Mouse (Mus musculus): ENCODE results near the gene Gm10188. TPM values are rescaled to one million over a fixed set of nuclear protein-coding genes. Genes with fewer than 3 reads are reported as not detected.
A peak's percentile ranks its signal among the peaks of the same experiment; 100 is the strongest.

Gm10188 gene
- total and polyA plus RNA-seq, 3 experiments: not detected

GRCm38 (mm10) chr1:132226297-132227080, 3.1 kb downstream of the Gm10188 start:
- no peak for DNase-seq

DNA sequence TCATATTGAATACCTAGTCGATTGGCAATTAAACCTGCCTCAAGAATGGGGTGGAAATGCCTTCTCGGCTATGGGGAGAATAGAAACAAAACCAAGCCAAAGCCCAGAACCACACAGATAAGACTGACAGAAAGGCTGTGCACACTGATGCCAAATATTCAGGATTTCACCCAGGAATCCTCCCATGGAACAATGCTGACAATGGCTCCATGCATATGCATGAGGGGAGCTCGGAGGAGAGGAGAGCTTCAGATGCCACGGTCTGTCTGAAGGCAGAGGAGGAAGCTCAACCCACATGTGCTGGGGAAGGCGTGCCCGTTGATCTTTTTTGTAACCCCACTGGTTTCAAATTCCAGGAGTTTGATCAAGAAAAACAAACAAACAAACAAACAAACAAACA, 7.4 kb downstream of the Gm10188 start:
- DNase-seq: no peak

DNA sequence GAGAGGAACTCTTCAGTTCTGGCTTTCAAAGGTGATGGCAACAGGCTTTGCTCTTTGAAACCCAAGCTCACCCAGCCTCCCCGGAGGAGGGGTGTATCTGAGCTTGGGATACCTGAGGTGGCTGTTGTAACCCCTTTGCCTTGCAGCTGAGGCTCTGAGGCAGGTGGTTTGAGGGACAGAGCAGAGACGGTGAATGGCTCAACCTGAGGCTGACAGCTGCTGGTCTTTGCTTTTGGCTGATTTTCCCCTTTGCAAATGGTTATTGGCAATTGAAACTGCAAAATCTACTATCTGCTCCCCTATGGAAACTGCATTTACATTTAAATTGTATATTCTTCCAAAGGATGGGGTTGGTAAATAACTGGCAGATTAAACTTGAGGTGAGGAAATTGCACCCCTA, 7.9 kb downstream of the Gm10188 start:
- DNase-seq: no peak

DNA sequence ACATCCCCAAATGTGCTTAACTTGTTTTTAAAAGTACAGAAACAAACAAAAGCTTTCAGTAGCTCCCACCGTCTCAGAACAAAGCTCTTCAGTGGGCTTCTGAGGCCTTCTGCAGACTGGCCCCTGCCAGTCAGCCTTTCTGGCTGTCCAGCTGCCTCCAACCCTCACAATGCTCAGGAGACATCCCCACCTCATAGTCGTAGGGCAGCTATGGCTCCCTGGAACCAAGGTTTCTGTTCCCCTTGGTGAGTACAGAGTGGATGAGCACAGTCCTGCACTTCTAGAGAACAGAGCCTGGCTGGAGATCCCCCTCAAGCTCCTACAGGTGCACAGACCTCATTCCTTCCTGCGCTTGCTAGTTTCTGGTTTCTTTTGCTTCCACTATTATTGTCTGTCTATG, 13.3 kb downstream of the Gm10188 start:
- DNase-seq: no peak

DNA sequence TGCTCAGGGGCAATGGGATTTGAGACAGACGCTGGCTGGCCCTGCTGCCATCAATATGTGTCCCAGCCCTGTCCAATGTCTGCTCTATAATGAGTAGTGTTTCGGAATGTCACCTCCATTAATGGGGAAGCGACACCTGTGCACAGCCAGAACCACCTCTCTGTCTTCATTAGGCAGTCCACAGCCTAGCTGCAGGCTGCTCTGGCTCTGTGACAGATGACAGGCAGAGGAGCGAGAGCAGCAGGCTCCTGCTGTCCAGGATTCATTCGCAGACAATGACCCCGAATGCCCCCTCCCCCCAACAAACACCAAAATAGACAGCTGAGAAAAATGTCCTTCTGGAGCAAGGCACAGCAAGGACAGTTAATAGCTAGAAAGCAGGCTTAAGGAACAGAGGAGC, 16.5 kb downstream of the Gm10188 start:
- DNase-seq: no peak

DNA sequence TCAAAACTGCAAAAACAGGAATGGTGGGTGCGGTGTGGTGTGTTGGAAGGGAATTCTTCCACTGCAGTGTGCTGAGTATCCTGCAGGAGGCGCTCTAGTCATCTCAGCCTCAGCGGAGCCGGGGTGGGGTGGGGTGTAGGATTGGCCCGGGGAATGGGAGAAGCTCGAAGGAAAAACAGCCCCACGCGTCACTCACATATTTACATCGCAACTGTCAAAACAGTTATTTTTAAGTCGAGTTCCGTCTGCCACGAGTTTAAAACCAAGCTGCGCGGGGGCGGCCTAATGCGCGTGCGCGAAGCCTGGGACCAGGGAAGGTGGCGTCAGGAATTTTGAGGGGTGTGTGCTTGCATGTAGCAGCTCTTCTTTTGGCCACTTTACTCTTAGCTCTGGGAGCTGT, 17.3 kb downstream of the Gm10188 start:
- peak; percentile 67 for DNase-seq

- peak; percentile 11 for DNase-seq
These were observed 17.9 kb downstream of the Gm10188 start for GRCm38 (mm10) chr1:132211672-132212071.

GRCm38 (mm10) chr1:132210922-132211321, 18.6 kb downstream of the Gm10188 start:
- peak; percentile 66 for DNase-seq

DNA sequence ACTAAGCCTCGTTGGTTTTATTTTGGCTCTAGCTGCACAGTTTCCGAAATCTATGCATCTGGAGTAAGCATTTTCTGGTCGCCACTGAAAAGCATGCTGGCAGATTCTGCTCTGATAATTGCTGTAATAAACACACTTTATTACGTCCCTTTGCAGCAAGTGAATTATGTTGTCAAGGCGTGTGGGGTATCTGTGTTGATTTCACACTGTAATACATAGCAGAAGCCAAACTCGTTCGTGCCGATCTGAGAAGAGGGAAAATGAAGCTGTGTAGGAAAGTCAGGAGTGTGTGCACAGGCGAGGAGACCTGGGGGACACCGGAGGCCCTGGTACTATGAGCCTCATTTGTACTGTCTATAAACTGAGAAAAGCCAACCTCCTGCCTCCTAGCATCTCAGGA, 20.2 kb downstream of the Gm10188 start:
- no peak for DNase-seq

- DNase-seq: no peak
These were observed 21.4 kb downstream of the Gm10188 start for GRCm38 (mm10) chr1:132208154-132208553.

- no peak for DNase-seq
These were observed 22.7 kb downstream of the Gm10188 start for GRCm38 (mm10) chr1:132206828-132207227.

DNA sequence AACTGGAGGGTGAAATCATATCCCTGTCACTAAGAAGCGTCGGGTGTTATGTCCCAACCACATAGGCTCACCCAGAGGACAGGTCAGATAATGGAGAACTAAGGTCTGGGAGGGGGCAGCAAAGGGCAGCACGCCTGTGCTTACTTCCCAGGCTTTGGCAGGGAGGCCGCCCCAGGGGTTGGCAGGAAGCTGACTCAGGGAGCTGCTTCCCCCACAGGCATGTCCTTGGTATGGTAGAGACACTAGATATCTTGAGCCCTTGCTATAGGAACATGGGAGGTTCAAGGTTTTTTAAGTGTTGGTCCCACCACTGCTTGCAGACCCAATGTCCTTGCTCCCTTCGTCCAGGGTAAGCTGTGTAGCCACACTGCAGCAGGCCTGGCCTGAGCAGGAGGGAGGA, 23.6 kb downstream of the Gm10188 start:
- DNase-seq: peak; percentile 52

- DNase-seq: no peak
These were observed 26.8 kb downstream of the Gm10188 start for GRCm38 (mm10) chr1:132202771-132203170.

DNA sequence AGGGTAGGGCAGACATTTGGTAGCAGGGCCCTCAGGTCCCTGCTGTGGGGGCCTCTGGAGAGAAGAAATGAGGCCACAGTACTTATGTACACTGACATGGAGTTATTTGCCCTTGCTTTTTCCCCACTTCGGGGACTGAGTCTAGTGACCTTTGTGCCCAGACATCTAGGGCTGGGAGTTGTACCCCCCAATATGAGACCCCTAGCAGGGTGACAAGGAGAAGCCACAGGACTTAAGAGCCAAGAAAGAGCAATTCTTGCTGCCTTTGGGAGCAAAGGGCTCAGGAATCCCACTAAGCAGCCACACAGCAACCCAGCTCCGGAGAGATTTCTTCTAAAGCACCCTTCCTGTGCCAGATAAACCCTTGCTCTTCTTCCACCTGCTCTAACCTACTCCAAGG, 27.6 kb downstream of the Gm10188 start:
- no peak for DNase-seq

- no peak for DNase-seq
These were observed 28.1 kb downstream of the Gm10188 start for GRCm38 (mm10) chr1:132201511-132201860.

DNA sequence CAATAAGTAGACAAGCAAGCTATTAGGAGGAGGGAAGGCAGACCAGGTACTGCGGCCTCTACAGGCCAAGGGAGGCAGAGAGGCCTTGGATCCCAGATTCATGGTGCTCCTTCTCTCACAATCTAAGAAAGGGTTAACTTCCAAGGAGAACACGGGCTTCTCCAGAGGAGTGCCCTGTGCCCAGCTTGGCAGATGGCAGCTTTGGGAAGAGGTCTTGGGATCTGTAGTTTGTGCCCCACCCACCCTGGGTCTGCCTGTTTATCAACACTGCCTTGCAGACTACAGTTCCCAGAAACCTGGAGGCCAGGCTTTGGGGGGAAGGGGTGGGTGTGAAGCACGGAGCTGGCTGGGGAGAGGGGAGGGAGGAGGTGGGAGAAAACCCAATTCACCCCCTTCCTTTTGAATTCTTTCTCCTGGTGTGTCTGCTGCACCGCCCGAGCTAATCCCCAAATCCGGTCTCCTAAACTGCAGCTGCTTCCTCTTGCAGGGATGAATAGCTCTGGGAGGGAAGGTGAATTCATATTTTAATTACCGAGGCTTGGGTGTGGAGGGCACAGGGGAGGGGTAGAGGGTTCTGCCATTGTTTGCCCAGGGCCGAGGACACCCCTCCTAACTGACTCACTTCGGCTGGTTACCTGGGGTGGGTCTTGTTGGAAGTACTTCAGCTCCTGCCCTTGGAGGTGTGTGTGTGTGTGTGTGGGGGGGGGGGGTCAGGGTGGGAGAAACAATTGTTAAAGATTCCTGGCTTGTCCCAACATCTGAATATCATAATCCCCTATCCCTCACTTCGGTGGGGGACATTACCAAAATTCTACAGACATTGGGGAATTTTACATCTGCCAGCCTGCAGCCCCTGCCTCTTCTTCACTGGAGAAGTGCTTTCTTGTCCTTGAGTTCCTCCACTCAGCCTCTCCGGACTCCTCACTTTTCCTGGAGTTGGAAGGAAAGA, 28.7 kb downstream of the Gm10188 start:
- DNase-seq: no peak

GRCm38 (mm10) chr1:132199934-132200333, 29.6 kb downstream of the Gm10188 start:
- no peak for DNase-seq

- no peak for DNase-seq
These were observed 30.3 kb downstream of the Gm10188 start for GRCm38 (mm10) chr1:132199244-132199643.

- no peak for DNase-seq
These were observed 31.0 kb downstream of the Gm10188 start for GRCm38 (mm10) chr1:132198401-132199071.

DNA sequence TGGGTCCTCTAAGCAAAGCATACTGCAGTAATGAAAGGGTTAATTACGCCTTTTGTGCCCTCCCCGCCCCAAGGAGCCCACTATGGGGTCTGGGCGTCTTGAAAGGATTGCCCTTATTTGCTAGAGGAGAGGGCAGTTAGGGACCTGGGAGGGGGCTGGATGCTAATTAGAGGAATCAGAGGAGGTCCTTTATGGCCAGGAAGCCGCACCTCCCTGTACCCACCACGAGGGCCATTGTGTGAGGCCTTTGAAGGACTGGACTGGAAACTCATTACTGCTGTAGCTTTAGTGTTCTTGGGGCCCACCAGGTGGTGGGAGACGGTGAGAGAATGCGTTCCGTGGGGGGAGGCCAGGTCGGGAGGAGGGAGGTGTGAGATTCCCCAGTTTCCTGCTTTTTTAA, 31.9 kb downstream of the Gm10188 start:
- DNase-seq: no peak

GRCm38 (mm10) chr1:132196337-132196736, 33.2 kb downstream of the Gm10188 start:
- DNase-seq: no peak

DNA sequence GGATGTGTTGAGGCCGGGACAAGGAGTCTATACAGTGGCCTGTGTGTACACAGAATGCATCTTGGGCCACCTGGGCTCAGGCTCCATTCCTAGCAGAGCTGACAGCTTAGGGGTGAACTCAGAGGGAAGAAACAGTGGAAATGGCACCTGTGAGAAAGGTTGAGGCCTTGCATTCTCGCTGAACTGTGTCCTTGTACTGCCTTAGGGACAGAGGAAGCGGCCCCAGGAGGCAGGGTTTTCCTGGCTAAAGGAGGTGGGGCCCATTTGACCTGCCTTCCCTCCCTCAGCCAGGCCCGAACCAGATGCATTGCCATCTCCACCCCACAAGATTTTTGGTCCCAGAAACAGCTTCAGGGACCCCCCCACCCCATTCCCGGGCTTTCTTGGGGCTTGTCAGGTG, 33.9 kb downstream of the Gm10188 start:
- DNase-seq: no peak

GRCm38 (mm10) chr1:132195100-132195499, 34.5 kb downstream of the Gm10188 start:
- no peak for DNase-seq
